Mouse (Mus musculus) testis, adult 2 months (tissue): Measurements from ENCODE around the gene Hoxd4. TPM values are rescaled to one million over a fixed set of nuclear protein-coding genes. Genes with fewer than 3 reads are reported as not detected.

Experiments
- H3K27ac ChIP-seq: fragments of 200-500 bp; 2 replicates; pipeline ENCODE4 v1.5.1; 2012; ENCODE audit warnings: low read depth, low read length; ENCODE audit not compliant: control insufficient read depth, insufficient read depth
- H3K27me3 ChIP-seq: fragments of 200-500 bp; 2 replicates; pipeline ENCODE4 v1.6.1; 2012; ENCODE audit warnings: mild to moderate bottlenecking, low read length, moderate library complexity; ENCODE audit not compliant: control insufficient read depth, insufficient read depth
- H3K36me3 ChIP-seq: fragments of 200-500 bp; 2 replicates; pipeline ENCODE4 v1.6.1; 2012; ENCODE audit warnings: mild to moderate bottlenecking, low read length; ENCODE audit not compliant: control insufficient read depth, insufficient read depth
- H3K4me1 ChIP-seq: fragments of 200-500 bp; 2 replicates; pipeline ENCODE4 v1.6.1; 2012; ENCODE audit warnings: low read length; ENCODE audit not compliant: control insufficient read depth, insufficient read depth
- H3K4me3 ChIP-seq: fragments of 200-500 bp; 2 replicates; pipeline ENCODE4 v1.5.1; 2012; ENCODE audit warnings: low read depth, mild to moderate bottlenecking, low read length, moderate library complexity, mixed read lengths; ENCODE audit not compliant: control insufficient read depth
- CTCF ChIP-seq: fragments of 200-500 bp; IDR thresholded peaks from 2 replicates; pipeline ENCODE4 v1.5.1; 2012; ENCODE audit warnings: low read depth, mild to moderate bottlenecking, inconsistent platforms, low read length, moderate library complexity; ENCODE audit not compliant: control insufficient read depth, insufficient read depth, insufficient replicate concordance
- POLR2A ChIP-seq: fragments of 200-500 bp; IDR thresholded peaks from 2 replicates; pipeline ENCODE4 v1.6.1; 2012; ENCODE audit warnings: low read depth, mild to moderate bottlenecking, inconsistent platforms, low read length, moderate library complexity; ENCODE audit not compliant: control insufficient read depth
- polyA plus RNA-seq: library from polyadenylated mRNA; depleted of rRNA; stranded (reverse); fragments of >200 nt; gene quantifications from 2 replicates; pipeline ENCODE4 v1.2.3, GENCODE M21; 2012

The Hoxd4 gene
- polyA plus RNA-seq, 1 experiment: 3.3 TPM

DNA sequence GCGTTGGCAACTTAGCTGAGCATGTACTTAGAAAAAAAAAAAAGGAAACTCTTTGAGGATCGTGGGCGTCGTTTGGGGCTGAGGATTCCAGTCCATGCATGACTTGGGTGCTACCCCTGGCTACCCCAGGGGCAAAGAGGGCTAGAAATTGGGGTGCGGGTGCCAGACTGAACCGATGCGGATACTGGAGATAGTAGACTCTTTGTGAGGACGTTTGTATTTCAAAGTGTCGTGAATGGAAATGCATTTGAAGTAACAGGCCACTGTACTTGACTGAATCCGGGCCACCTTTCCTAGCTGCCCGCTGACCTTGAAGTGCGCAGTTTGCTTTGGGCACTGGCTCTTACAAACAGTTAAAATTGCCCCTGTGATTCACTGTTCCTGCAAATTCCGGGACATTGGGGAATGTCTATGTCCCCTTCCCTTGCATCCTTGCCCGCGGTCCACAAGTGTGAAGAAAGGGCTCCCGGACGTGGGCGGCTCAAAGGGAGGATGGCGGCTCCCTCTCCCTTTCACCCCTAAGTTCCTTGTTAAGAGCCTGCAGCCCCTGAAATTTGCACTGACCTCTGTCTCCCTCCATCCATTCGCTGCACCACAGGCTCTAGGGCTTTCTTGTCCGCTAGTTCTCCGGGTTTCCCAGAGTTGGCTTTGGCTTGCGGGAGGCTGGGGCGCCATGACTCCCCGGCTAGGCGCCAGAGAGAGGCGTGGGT is 24.6 kb upstream of the Hoxd4 start:
- H3K27ac ChIP-seq: no peak overlapping the region
- H3K36me3 ChIP-seq: no peaks in the 10 kb centered on the region
- peaks cover 14% of the 10 kb centered on the region for H3K27me3 ChIP-seq
- no peak overlapping the region for H3K4me3 ChIP-seq
- peaks cover 10% of the 10 kb centered on the region for H3K4me1 ChIP-seq
- TF ChIP-seq POLR2A (no peak), CTCF (no peak)

DNA sequence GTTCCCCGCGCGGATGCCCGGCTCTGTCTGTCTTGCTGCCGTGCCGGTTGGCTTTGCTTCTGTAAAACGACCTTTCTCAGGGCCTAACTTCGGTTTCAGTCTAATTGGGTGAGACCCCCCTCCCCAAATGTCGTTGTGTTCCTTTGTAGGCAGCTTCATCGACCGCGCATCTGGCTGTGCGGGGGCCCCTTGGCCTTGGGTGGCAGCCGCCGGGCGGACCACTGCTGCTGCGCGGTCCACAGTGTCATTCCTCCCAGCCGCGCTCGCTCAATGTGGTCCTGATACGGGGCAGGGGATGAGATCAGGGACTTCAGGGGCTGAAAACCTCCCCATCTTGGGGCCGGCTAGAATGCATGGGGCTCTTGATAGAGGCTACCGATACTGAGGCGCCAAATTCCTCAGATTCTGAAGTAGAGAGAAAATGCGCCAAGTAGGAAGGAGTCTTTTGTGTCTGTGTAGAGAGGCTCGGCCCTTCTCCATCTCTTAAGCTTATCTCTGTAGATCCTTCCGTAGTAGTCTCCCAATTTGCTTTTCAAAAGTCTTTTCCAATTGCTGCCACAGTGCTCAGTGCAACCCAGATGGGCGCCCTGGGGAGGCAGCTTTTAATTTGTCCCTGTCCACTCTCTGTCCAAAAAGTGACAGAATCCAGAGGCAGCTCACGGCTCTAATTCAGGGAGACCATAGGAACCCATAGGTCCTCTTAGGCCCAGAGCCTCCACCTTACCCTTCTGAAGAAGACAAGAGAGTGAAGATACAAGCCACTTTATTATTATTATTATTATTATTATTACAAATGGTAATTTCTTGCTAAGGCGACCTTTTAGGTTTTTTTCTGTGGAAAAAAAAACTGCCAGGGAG is 23.8 kb upstream of the Hoxd4 start:
- Histone ChIP-seq H3K27me3 (peaks cover 16% of the 10 kb centered on the region), H3K4me3 (no peak overlapping the region), H3K36me3 (no peaks in the 10 kb centered on the region), H3K27ac (no peak overlapping the region), H3K4me1 (peaks cover 4% of the 10 kb centered on the region; the same call in 1 of the 2 replicates)
- TF ChIP-seq POLR2A (no peak), CTCF (no peak)

DNA sequence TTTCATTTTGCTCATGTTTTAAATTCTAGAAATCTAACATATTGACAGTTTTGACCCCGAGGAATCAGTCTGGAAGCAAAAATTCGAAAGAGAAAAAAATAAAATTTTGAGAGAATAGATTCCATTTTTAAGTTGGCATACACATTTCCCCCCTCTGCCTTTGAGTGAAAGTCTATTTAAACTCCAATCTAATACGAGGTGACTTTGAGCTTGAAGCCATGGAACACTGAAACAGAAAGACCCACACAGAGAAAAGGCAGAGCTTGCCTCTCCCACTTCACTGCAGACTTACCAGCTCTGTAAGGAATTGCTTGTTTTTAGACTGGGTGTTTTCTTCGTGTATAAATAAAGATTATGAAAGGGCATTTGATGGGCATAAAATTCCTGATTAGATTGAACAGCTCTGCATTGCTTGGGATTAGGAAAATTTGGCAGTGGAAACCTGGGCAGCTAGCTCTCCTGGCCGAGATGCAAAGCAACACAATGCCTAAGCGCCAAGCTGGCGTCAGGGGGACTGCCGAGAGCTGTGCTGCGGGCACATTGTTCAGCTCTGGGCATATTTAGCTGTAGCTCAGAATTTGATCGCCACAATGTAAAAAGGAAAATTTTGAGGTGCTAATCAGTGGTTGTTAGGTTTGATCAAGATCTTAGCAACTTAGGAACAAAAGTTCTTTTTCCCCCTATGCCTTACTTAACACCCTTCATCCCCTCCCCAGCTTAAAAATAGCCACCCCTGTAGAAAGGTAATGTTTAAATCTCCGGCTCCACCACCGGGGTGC is 22.7 kb upstream of the Hoxd4 start:
- Histone ChIP-seq H3K27me3 (peaks cover 17% of the 10 kb centered on the region), H3K4me3 (no peak overlapping the region), H3K27ac (no peak overlapping the region; the same call in 1 of the 2 replicates), H3K4me1 (peaks cover 4% of the 10 kb centered on the region; the same call in 1 of the 2 replicates), H3K36me3 (no peaks in the 10 kb centered on the region)
- TF ChIP-seq POLR2A: no peak
- no peak for TF ChIP-seq CTCF

DNA sequence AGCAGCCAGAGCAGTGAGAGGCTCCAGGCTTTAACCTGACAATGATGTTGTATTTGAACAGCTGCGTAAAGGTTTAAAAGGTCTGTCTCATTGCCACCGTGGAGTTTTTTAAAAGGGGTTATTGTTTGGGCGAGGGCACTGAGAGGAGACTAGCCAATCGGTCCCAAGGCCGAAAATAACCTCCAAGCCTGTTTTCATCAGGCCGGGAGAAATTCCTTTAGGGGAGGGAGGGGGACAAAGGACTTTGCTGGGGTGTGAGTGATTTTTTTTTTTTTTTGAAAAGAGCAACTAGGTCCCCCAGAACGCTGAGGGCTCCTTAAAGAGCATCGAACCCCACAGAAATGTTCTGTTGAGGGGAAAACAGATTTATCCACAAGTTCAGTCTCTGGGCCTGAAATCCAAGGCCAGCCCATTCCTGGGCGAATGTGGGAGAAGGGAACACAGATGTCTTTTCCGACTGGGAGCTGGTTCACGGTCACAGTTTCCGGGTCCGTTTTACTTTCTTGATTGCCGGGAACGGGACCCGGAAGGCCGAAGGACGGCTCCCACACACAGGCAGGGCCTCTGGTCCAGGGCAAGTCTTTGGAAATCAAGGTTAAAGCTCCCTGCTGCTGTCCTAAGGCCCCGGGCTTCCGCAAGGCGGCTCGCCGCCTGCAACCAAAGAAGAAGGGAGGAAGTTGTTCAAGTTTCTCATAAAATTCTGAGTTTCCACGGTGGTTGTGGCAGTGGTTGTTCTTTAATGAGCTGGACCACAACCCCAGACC is 22.0 kb upstream of the Hoxd4 start:
- peaks cover 17% of the 10 kb centered on the region for H3K27me3 ChIP-seq
- no peaks in the 10 kb centered on the region for H3K36me3 ChIP-seq
- no peak for TF ChIP-seq CTCF
- TF ChIP-seq POLR2A: no peak
- peaks cover 4% of the 10 kb centered on the region; the same call in 1 of the 2 replicates for H3K4me1 ChIP-seq
- H3K4me3 ChIP-seq: no peak overlapping the region
- no peak overlapping the region; the same call in none of the 2 replicates for H3K27ac ChIP-seq

- H3K4me1 ChIP-seq: peaks cover 4% of the 10 kb centered on the region; the same call in 1 of the 2 replicates
- TF ChIP-seq CTCF (no peak), POLR2A (no peak)
- no peak overlapping the region for H3K27ac ChIP-seq
- H3K4me3 ChIP-seq: no peak overlapping the region
- H3K36me3 ChIP-seq: no peaks in the 10 kb centered on the region
- H3K27me3 ChIP-seq: peaks cover 15% of the 10 kb centered on the region
These were observed 21.4 kb upstream of the Hoxd4 start for GRCm38 (mm10) chr2:74690338-74690716.

- peak; percentile 18; the same call in 1 of the 2 replicates for TF ChIP-seq CTCF
- 0 out of 2 replicates have a peak, but pooled peaks have one; percentile 9 for TF ChIP-seq POLR2A
- Histone ChIP-seq H3K36me3 (no peaks in the 10 kb centered on the region), H3K4me3 (peak within 1 kb of the TSS; percentile 69), H3K4me1 (peaks cover 4% of the 10 kb centered on the region; the same call in 1 of the 2 replicates), H3K27me3 (peaks cover 15% of the 10 kb centered on the region), H3K27ac (peak within 1 kb of the TSS; percentile 78)
These were observed 20.4 kb upstream of the Hoxd4 start, which contains the start of gene Hoxd10 for GRCm38 (mm10) chr2:74691022-74691951. Hoxd10 (plus strand) TSS chr2:74691924.
